Mouse (Mus musculus) ES-Bruce4 (cell line): ENCODE results near the gene Clgn.

Experiments
- CTCF ChIP-seq: IDR thresholded peaks from one replicate; pipeline ENCODE4 v1.8.1; 2011; ENCODE audit warnings: low read depth, low read length
- POLR2A ChIP-seq: IDR thresholded peaks from one replicate; pipeline ENCODE4 v1.8.1; 2011; ENCODE audit warnings: low read length; ENCODE audit not compliant: insufficient read depth

GRCm38 (mm10) chr8:83377231-83377630, 12.4 kb upstream of the Clgn start:
- no peak for TF ChIP-seq POLR2A
- no peak for TF ChIP-seq CTCF
